Mouse (Mus musculus) layer of hippocampus, adult 8-10 months (tissue): ENCODE measurements around the gene Sparc. TPM values are rescaled to one million over a fixed set of nuclear protein-coding genes. Genes with fewer than 3 reads are reported as not detected.

ENCODE experiments used
- DNase-seq, 2 experiments: peaks; one replicate each; pipeline ENCODE4 v3.0.0; 2022; ENCODE audit warnings: low spot score in 2 of 2
- total RNA-seq, 4 experiments: library from RNA; stranded (reverse); gene quantifications; 2 replicates each; pipeline ENCODE4 v1.2.4; 2022

Sparc gene
- total RNA-seq, 4 experiments from 2014 or later = 259 to 443 (median 324) TPM

GRCm38 (mm10) chr11:55368388-55369092, 54.4 kb downstream of the Sparc start:
- DNase-seq = no peak

GRCm38 (mm10) chr11:55367783-55368182, 55.2 kb downstream of the Sparc start:
- no peak for DNase-seq

GRCm38 (mm10) chr11:55365840-55366239, 57.1 kb downstream of the Sparc start:
- DNase-seq = no peak

GRCm38 (mm10) chr11:55365242-55365641, 57.7 kb downstream of the Sparc start:
- DNase-seq = no peak

- DNase-seq = no peak
Observed at GRCm38 (mm10) chr11:55364662-55365061, 58.3 kb downstream of the Sparc start.

GRCm38 (mm10) chr11:55358094-55358783, 64.7 kb downstream of the Sparc start:
- no peak for DNase-seq

- DNase-seq = no peak
Observed at GRCm38 (mm10) chr11:55356846-55357245, 66.1 kb downstream of the Sparc start.

Other genes with a start within 250 kb of the Sparc start
- under 1 TPM in 3 of 4 experiments, not detected in 1; 0.24 to 0.39 (median 0.29) TPM for gene Slc36a2, start 238.1 kb downstream of the Sparc start, total RNA-seq
- 10 to 100 TPM; 48.4 to 60.7 (median 57.1) TPM for gene Slc36a1, start 218.8 kb downstream of the Sparc start, total RNA-seq
- gene Fat2, start 86.6 kb downstream of the Sparc start, total RNA-seq = under 1 TPM; 0.21 to 0.35 (median 0.27) TPM
- gene Atox1, start 38.1 kb upstream of the Sparc start, total RNA-seq = 100 to 1,000 TPM in 2 of 4 experiments, 10 to 100 TPM in 2; 82.1 to 124 (median 98.0) TPM
- gene G3bp1, start 46.5 kb upstream of the Sparc start, total RNA-seq = 10 to 100 TPM; 36.2 to 37.6 (median 37.0) TPM
- under 1 TPM; 0.29 to 0.58 (median 0.51) TPM for gene Glra1, start 185.0 kb upstream of the Sparc start, total RNA-seq